ENCODE assay signal across 10 mouse cellular contexts in the genomic region with DNA sequence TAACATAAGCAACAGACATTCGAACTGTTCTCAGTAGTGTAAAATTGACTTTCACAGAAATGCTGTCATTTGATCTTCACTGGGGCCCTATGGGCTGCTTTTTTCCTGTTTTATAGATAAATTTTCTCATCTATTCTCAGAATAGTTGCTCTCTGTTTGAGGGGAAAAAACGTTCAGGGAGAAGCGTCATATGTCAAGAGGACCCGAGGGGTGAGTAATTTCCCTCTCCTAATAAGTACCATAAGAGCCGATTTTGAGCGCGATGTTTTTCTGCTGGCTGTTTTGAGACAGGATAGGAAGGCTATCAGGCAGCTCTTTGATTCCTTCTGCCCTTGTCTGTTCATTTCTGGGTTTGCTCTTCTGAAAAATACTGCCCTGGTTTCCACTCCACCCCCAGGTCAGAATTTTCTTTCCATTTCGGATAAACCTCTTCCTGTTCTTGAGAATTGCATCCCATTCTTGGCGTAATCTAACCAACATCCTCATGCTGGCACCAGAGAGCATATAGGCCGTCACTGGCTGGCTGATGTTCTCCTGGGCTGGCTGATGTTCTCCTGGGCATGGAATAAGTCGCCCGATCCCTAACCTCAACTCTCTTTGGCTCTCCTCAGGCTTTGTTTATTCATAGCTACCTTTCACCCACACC. TPM values are rescaled to one million over a fixed set of nuclear protein-coding genes. Genes with fewer than 3 reads are reported as not detected.
DNase-seq lines count a peak whose midpoint lies in the region; ATAC-seq and TF ChIP-seq lines count a peak whose summit lies in the region.
"Had no signal": no experiment of that assay in that cellular context is flagged by ENCODE, and none has a peak within 500 bp of the region (broad histone marks: within the 10 kb centered on the region; RNA-seq: fewer than 3 reads in every experiment).

No protein-coding gene starts in this region.

- peaks cover 11% of the 10 kb centered on the region for H3K36me3 ChIP-seq in megakaryocyte, embryonic 14.5 days (replicated peaks; ENCODE audit: low read length)
- no peaks in the 10 kb centered on the region for H3K36me3 ChIP-seq in embryonic facial prominence, embryonic 15.5 days
- H3K36me3 ChIP-seq in hindbrain, embryonic 13.5 days = no peaks in the 10 kb centered on the region

- peak overlapping the region; percentile 8; the same call in 1 of the 2 replicates for H3K4me2 ChIP-seq in embryonic facial prominence, embryonic 15.5 days (replicated peaks)
- no peak overlapping the region for H3K4me2 ChIP-seq in hindbrain, embryonic 13.5 days

- no peaks in the 10 kb centered on the region for H3K27me3 ChIP-seq in megakaryocyte, embryonic 14.5 days (replicated peaks)
- no peaks in the 10 kb centered on the region for H3K27me3 ChIP-seq in embryonic facial prominence, embryonic 15.5 days
- peaks cover 18% of the 10 kb centered on the region for H3K27me3 ChIP-seq in hindbrain, embryonic 13.5 days
- H3K27me3 ChIP-seq: CH12.LX had no signal

- 23% methylated on average over 12 of the region's 12 CpGs for WGBS in embryonic facial prominence, embryonic 15.5 days
- WGBS in hindbrain, embryonic 13.5 days = 74% methylated on average over 12 of the region's 12 CpGs

- peak; percentile 28 for DNase-seq in gastrocnemius, adult 2 months
- no peak for DNase-seq in gastrocnemius, postnatal 14 days
- no peak for DNase-seq in cerebellum, adult 11 months
- DNase-seq: kidney, adult 11 months had no signal

- no peaks in the 10 kb centered on the region for H3K9me3 ChIP-seq in megakaryocyte, embryonic 14.5 days
- H3K9me3 ChIP-seq in embryonic facial prominence, embryonic 15.5 days (replicated peaks) = no peaks in the 10 kb centered on the region
- no peaks in the 10 kb centered on the region for H3K9me3 ChIP-seq in hindbrain, embryonic 13.5 days

- intact Hi-C loops in gastrocnemius, adult 2 months (cut with DNase I) = no loop called here
- intact Hi-C loops in gastrocnemius, postnatal 14 days (cut with DNase I; ENCODE audit: low total_unique reads) = no loop called here

- peak overlapping the region; percentile 29; the same call in 1 of the 2 replicates for H3K4me3 ChIP-seq in gastrocnemius, adult 2 months
- peak overlapping the region; percentile 90 for H3K4me3 ChIP-seq in megakaryocyte, embryonic 14.5 days (replicated peaks)
- no peak overlapping the region for H3K4me3 ChIP-seq in embryonic facial prominence, embryonic 15.5 days (replicated peaks)
- no peak overlapping the region for H3K4me3 ChIP-seq in hindbrain, embryonic 13.5 days

- ATAC-seq in megakaryocyte, adult 5-6 weeks (ENCODE audit: poor library complexity, severe bottlenecking) = no peak
- no peak for ATAC-seq in embryonic facial prominence, embryonic 15.5 days (ENCODE audit: insufficient number of reproducible peaks, low FRiP score, low TSS enrichment, low read depth)
- ATAC-seq in megakaryocyte progenitor cell, adult 5-6 weeks (replicated peaks; ENCODE audit: poor library complexity) = 0 out of 2 replicates have a peak, but pooled peaks have one; percentile 6
- no peak for ATAC-seq in hindbrain, embryonic 13.5 days (ENCODE audit: low FRiP score)

- peak; percentile 26; the same call in 1 of the 2 replicates for TF ChIP-seq CTCF in gastrocnemius, adult 2 months (IDR thresholded peaks at IDR 0.05)

- no peak overlapping the region for H3K27ac ChIP-seq in gastrocnemius, adult 2 months
- H3K27ac ChIP-seq in embryonic facial prominence, embryonic 15.5 days (replicated peaks) = peak overlapping the region; percentile 11; the same call in 1 of the 2 replicates
- H3K27ac ChIP-seq in hindbrain, embryonic 13.5 days = no peak overlapping the region

- H3K9ac ChIP-seq in embryonic facial prominence, embryonic 15.5 days = no peak overlapping the region
- H3K9ac ChIP-seq in hindbrain, embryonic 13.5 days = no peak overlapping the region

- peaks cover 84% of the 10 kb centered on the region for H3K4me1 ChIP-seq in megakaryocyte, embryonic 14.5 days
- peaks cover 37% of the 10 kb centered on the region for H3K4me1 ChIP-seq in embryonic facial prominence, embryonic 15.5 days
- H3K4me1 ChIP-seq in hindbrain, embryonic 13.5 days (replicated peaks) = peaks cover 23% of the 10 kb centered on the region

RNA-seq across cellular contexts. Expression of gene Sec22b, which starts 29.3 kb away (rescaled TPM):
- 10 to 100 TPM; 24.2 to 32.1 TPM for total RNA-seq in gastrocnemius, adult 2 months (2021)
- total RNA-seq in gastrocnemius, postnatal 14 days (2021) = 10 to 100 TPM; 30.6 to 31.4 TPM
- 34.0 and 73.4 TPM in 2 replicates for polyA plus RNA-seq in megakaryocyte, embryonic 14.5 days (2012; ENCODE audit: insufficient read depth, low replicate concordance)
- total RNA-seq in megakaryocyte, adult 5-6 weeks (2015) = 83.9 and 98.2 TPM in 2 replicates
- total RNA-seq in megakaryocyte, adult 5-6 weeks (2017) = 51.7 and 69.2 TPM in 2 replicates
- polyA plus RNA-seq in embryonic facial prominence, embryonic 15.5 days (2015; fragmentation: Nextera tagmentation; extraction: Ambion mirVana) = 163 and 173 TPM in 2 replicates
- total RNA-seq in megakaryocyte progenitor cell, adult 5-6 weeks (2015) = 108 and 136 TPM in 2 replicates
- 71.6 and 83.0 TPM in 2 replicates for total RNA-seq in megakaryocyte progenitor cell, adult 5-6 weeks (2017)
- 103 and 105 TPM in 2 replicates for polyA plus RNA-seq in hindbrain, embryonic 13.5 days (2015; fragmentation: Nextera tagmentation; extraction: Ambion mirVana)

RNA-seq across cellular contexts. Expression of gene Pde4dip, which starts 41.8 kb away (rescaled TPM):
- 1,000 to 10,000 TPM; 3,559 to 3,570 TPM for total RNA-seq in gastrocnemius, adult 2 months (2021)
- 1,000 to 10,000 TPM; 1,779 to 1,961 TPM for total RNA-seq in gastrocnemius, postnatal 14 days (2021)
- 0.38 TPM in 1 of 2 replicates, not detected in the other for polyA plus RNA-seq in megakaryocyte, embryonic 14.5 days (2012; ENCODE audit: insufficient read depth, low replicate concordance)
- total RNA-seq in megakaryocyte, adult 5-6 weeks (2015) = 7.5 and 7.9 TPM in 2 replicates
- 10.9 and 14.4 TPM in 2 replicates for total RNA-seq in megakaryocyte, adult 5-6 weeks (2017)
- 29.6 and 32.9 TPM in 2 replicates for polyA plus RNA-seq in embryonic facial prominence, embryonic 15.5 days (2015; fragmentation: Nextera tagmentation; extraction: Ambion mirVana)
- 4.7 and 4.8 TPM in 2 replicates for total RNA-seq in megakaryocyte progenitor cell, adult 5-6 weeks (2015)
- 6.7 and 7.8 TPM in 2 replicates for total RNA-seq in megakaryocyte progenitor cell, adult 5-6 weeks (2017)
- 58.6 and 60.4 TPM in 2 replicates for polyA plus RNA-seq in hindbrain, embryonic 13.5 days (2015; fragmentation: Nextera tagmentation; extraction: Ambion mirVana)

Comparison
In these comparisons a context has a peak if more than half of its experiments do, and no peak if none do; other contexts are left out.
1. H3K4me3 ChIP-seq: peak in gastrocnemius, adult 2 months (single experiment) and megakaryocyte, embryonic 14.5 days (single experiment); none in embryonic facial prominence, embryonic 15.5 days (single experiment) and hindbrain, embryonic 13.5 days (single experiment).
2. RNA of gene Pde4dip, which starts 41.8 kb away (total RNA-seq): 3,559 to 3,570 TPM in gastrocnemius, adult 2 months and 1,779 to 1,961 TPM in gastrocnemius, postnatal 14 days; 7.5 to 14.4 TPM in megakaryocyte, adult 5-6 weeks and 4.7 to 7.8 TPM in megakaryocyte progenitor cell, adult 5-6 weeks; every median in the first group is over 100 times any median in the second.